Mouse (Mus musculus): ENCODE data around the gene Supt4a. TPM values are rescaled to one million over a fixed set of nuclear protein-coding genes. Genes with fewer than 3 reads are reported as not detected.

The Supt4a gene
- total RNA-seq, 4 experiments from 2014 or later: 61.3 to 76.3 (median 69.6) TPM

DNA sequence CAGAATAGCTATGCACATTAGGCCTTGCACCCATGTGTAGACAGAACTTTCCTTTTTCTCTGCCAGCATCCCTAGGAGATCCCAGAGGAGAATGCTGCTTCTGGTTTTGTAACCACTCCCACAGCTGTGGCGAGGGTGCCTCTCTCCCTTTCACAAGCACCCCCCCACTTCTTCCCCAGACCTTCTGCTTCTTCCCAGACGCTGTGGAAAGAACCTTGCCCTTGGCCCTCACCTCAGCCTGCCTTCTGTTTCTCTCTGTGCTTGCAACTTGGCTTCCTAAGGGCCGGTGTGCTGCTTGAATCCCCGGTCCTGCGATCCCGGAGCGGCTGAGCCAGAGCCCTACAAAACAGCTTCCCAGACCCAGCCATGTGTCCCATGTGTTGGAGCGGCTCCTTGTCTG is 13.7 kb downstream of the Supt4a start:
- DNase-seq (ENCODE audit: low spot score in 2 of 2): no peak

DNA sequence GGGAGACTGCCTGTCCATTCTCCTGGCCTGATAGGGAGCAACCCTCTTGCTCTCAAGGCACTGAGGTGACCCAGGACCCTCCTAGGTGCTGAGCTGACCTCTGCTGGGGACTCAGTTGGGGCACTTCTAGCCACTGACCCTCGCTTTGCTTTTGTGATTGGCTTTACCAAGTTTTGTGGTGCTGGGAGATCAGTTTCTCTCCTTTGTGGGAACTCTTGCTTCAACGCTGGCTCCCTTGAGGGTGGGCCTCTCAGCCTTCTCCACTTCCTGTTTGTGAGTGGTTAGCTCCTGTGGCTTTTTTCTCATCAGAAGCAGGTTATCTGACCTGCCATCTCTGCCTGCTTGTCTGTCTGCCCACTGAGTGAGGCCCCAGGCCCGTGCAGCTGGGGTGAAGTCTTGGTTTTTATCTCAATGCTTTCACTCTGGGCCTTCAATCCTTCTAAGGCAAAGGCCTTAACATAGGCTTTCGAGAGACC is 14.2 kb downstream of the Supt4a start:
- no peak for DNase-seq (ENCODE audit: low spot score in 2 of 2)

DNA sequence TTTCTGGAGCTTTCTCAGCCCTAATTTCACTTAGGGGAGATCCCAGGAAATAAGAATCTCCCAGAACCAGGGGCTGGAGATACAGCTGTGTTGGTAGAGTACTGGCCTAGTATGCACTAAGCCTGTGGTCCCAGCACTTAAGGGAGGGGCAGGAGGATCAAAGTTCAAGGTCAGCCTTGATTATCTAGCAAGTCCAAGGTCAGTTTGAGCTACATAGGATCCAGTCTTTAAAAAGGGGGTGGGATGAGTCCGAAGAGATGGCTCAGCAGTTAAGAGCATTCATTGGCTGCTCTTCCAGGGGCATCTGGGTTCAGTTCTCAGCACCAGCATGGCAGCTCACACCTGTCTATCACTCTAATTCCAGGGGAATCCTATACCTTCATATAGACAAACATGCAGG is 15.0 kb downstream of the Supt4a start:
- no peak for DNase-seq (ENCODE audit: low spot score in 2 of 2)

DNA sequence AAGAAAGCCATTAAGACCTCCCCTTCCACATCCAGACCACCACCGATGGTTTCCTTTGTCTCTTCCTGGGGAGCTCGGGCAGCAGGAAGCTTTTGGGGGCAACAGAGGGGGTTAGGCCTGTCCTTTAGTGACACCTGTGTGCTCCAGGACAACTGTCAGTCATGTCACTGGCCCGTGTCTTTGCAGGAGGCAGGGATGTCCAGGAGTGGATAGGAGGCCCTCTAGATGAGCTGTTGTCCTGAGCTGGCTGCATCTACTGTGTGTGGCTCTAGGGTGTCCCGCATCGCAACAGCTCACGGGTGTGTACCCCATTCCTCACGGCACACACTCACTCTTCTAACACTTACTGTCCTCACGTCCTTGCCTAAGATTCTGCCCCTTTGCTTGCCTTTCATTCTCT is 15.9 kb downstream of the Supt4a start:
- no peak for DNase-seq (ENCODE audit: low spot score in 2 of 2)

- no peak for DNase-seq (ENCODE audit: low spot score in 2 of 2)
Measured at GRCm38 (mm10) chr11:87753891-87754501, 16.6 kb downstream of the Supt4a start.

GRCm38 (mm10) chr11:87754603-87755002 is 17.3 kb downstream of the Supt4a start:
- DNase-seq (ENCODE audit: low spot score in 2 of 2): no peak

DNA sequence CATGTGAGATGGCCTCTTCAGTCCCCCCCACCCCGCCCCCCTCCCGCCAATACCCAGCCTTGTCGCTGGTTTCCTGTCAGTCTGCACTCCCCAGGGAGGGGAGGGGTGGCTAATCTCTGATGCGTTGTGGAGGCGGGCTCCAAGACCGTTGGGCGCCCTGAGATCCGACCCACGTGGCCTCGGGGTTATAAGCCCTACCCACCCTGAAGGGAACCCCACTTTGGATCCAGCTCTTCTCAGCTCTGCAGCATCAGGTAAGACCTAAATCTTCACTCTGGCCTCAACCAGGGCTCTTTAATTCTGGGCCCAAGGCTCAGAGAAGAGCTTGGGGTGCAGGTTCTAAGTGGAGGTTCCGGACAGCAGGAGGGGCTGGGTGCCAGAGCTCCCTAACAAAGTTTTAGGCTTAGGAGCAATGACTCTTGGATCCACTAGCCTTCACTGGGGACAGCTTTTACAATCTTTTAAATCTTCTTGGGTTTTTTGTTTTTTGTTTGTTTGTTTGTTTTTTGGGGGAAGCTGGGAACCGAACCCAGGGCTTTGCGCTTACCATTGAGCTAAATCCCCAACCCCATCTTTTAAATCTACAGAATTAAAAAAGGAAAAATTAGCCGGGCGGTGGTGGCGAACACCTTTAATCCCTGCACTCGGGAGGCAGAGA is 18.1 kb downstream of the Supt4a start:
- no peak for DNase-seq (ENCODE audit: low spot score in 2 of 2)

- DNase-seq (ENCODE audit: low spot score in 2 of 2): no peak
Measured at GRCm38 (mm10) chr11:87756251-87756820, 19.0 kb downstream of the Supt4a start.

DNA sequence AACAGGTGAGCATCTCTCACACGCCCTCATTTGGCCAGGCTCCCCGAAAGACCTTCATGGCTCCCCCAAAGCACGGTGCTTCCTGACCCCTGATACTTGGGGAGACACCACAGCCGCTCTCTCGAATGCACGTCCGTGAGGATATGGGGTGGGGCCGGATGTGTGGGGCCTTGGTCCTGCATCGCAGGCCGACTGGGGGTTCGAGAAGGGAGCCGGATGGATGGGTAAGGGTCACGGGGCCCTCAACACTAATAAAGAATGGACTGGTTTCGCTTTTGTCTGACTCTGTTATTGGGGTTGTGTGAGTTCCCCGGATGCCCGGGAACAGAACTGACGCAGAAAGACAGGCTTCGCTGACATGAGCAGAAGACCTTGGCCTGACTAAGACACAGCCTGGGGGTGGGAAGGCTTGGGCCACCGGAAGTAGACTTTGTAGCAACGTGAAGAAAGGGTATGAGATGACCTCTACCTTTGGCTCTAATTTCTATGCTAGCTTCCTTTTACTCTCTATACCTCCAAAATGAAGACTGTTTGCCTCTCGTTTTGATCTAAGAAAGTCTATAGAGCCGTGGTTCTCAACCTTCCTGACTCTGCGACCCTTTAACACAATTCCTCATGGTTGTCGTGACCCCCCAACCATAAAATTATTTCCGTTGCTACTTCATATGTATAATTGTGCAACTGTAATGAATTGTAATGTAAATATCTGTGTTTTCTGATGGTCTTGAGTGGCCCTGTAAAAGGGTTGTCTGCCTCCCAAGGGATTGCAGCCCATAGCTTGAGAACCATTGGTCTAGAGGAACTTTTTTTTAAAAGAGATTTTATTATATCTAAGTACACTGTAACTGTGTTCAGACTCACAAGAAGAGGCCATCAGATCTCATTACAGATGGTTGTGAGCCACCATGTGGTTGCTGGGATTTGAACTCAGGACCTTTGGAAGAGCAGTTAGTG is 19.9 kb downstream of the Supt4a start:
- DNase-seq (ENCODE audit: low spot score in 2 of 2): no peak

DNA sequence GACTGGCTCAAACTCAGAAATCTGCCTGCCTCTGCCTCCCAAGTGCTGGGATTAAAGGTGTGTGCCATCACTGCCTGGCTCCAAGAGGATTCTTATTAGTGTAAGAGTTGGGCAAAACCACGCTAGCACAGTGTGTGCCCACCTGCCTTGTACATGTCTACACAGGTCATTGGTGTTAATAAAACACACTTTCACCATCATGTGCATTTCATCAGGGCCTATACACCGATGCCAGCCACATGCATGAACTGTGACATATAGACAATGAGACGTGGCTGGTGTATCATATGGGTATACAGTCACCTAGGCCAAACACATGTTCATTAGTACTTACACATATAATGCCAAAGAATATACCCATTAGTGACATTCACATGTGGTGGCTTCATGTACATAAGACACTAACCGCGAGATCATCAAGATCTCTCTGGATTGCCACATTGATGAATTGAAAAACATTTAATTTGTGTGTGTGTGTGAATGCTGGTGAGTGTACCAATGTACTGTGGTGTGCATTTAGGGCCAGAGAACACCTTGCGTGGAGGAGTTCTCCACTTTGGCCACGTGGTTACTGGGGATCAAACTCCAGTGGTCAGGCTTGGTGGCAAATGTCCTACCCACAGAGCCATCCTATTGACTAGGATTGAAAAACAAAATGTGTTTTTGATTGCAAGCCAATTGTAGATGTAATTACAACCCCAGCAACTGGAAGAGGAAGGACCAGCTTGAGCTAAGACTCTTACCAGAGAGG is 21.0 kb downstream of the Supt4a start:
- no peak for DNase-seq (ENCODE audit: low spot score in 2 of 2)

GRCm38 (mm10) chr11:87758957-87759608 is 21.7 kb downstream of the Supt4a start:
- DNase-seq (ENCODE audit: low spot score in 2 of 2): no peak

DNA sequence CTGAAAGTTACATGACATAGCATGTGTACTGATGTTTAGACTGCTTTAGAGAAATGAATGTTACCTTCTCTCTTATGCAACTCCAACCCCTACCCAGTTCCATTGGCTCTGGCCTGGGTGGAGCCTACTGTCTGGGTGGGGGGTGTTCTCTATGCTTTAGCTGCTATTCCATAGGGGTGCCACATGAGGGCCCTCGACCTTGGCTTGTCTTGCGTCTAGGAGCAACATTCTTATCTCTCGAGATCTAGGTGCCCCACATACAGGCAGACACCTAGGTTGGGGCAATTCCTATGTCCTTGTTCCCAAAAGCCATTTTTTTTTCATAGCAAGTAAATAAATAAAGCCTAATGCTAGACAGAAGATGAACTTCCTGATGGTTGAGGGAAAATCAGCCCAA is 22.3 kb downstream of the Supt4a start:
- peak in 1 of 2 experiments; percentile 37 for DNase-seq (ENCODE audit: low spot score in 2 of 2)

- DNase-seq (ENCODE audit: low spot score in 2 of 2): peak; percentile 74 to 76
Measured at GRCm38 (mm10) chr11:87760301-87761081, 23.1 kb downstream of the Supt4a start, which contains the start of gene Tspoap1. Tspoap1 (plus strand) TSS chr11:87760541.

DNA sequence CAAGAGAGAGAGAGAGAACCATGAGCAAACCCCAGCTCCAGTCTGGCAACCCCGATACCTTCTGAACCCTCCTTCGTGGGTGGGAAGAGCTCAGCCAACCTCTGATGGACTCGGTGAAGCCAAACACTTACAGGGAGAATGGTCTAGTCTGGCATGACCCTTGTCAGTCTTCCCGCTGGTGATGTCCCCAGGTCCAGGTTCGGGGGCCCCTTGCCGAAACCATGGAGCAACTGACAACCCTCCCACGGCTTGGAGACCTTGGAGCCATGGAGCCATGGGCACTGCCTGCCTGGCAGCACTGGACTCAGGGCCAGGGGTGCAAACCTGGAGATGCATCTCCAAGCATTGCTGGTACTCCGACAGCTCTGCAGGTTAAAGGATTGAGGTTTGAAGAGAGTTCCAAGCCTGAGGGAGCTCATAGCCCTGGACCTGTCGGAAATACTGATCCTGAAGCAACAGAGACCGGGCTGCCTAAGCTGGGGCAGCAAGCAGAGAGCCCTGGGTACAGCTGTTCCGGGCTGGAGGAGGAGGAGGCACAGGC is 23.9 kb downstream of the Supt4a start:
- DNase-seq (ENCODE audit: low spot score in 2 of 2): no peak

DNA sequence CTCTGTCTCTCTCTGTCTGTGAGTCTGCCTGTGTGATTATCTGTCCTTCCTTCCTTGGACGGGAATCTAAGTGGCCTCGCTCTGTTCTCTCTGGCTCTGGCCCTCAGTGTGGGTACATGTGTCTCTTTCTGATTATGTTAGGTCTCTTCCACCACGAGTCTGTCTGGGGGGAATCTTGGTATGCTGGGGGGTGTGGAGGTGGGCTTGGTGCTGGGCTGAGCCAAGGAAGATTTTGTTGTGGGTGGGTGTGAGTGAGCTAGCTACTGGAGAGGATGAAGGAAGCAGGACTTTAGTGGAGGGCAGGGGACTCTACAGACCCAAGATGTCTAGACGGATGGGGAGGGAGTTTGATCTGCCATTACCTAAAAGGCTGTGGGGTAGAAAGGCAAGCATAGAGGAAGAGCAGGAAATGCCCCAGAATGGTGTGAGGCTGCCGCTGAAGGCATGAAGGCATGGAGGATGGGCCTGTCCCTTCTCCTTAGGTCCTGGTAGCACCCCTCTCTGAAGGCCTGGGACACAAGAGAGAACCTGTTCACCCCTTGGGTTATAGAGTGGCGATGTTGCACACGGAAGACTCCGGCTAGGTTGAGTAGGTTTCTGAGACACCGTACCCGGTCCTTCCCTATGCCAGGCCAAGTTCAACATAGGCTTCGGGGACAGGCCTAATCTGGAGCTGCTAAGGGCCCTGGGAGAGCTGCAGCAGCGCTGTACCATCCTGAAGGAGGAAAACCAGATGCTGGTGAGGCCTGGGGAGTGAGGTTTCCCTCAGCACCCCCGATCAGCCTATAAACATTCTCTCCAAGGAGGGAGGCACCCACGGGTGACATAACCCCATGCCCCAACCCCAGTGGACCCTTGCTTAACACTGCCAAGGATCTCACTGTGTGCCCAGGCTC is 24.7 kb downstream of the Supt4a start:
- no peak for DNase-seq (ENCODE audit: low spot score in 2 of 2)

DNA sequence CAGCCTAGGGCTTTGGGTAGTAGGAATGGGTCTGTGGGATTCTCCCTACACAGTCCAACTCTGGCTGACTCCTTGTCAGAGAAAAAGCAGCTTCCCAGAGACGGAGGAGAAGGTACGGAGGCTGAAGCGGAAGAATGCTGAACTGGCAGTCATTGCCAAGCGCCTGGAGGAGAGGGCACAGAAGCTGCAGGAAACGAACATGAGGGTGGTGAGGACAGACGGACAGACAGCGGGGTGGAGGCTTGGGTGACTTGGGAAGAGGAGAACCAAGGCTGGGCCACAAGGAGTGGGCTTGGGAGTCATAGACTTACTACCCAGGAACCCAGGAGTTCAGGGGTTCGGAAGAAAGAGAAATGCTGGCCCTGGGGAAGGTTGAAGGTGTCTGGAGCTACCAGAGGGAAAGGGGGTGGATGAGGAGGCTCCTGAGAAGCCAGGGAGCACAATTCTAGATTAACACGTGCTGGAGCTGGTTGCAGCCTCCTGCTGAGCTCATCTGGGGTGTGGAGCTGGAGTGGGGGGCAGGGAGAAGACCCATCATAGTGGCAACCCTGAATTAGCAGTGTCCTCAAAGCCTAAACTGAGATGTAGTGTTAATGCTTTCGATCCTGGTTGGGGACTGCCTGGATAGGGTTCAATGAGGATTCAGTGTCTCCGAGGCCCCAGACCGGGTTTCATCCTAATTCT is 25.5 kb downstream of the Supt4a start:
- DNase-seq (ENCODE audit: low spot score in 2 of 2): no peak

- DNase-seq (ENCODE audit: low spot score in 2 of 2): peak; percentile 69
Measured at GRCm38 (mm10) chr11:87763511-87763987, 26.2 kb downstream of the Supt4a start.

Data from layer of hippocampus, adult 8-10 months (tissue).